Mouse (Mus musculus) liver, embryonic 12.5 days (tissue): ENCODE data around the gene Atp6v1b1. TPM values are rescaled to one million over a fixed set of nuclear protein-coding genes. Genes with fewer than 3 reads are reported as not detected.

Experiments used
- ATAC-seq: fragments of 200-750 bp; cut with Nextera tagmentation; 2 replicates; pipeline ENCODE4 v1.8.0; 2017; ENCODE audit warnings: moderate number of reproducible peaks, mild to moderate bottlenecking, moderate library complexity
- H3K27ac ChIP-seq: fragments of 300-500 bp; sonication (generic); 2 replicates; pipeline ENCODE4 v1.5.1; 2016; ENCODE audit warnings: mild to moderate bottlenecking
- H3K27me3 ChIP-seq: fragments of 300-500 bp; sonication (generic); replicated peaks from 2 replicates; pipeline ENCODE4 v1.6.1; 2016; ENCODE audit warnings: mild to moderate bottlenecking, moderate library complexity
- H3K36me3 ChIP-seq: fragments of 300-500 bp; sonication (generic); 2 replicates; pipeline ENCODE4 v1.6.1; 2016; ENCODE audit warnings: mild to moderate bottlenecking, moderate library complexity
- H3K4me1 ChIP-seq: fragments of 300-500 bp; sonication (generic); 2 replicates; pipeline ENCODE4 v1.6.1; 2016
- H3K4me2 ChIP-seq: fragments of 300-500 bp; sonication (generic); 2 replicates; pipeline ENCODE4 v1.6.1; 2016; ENCODE audit warnings: mild to moderate bottlenecking, moderate library complexity
- H3K4me3 ChIP-seq: fragments of 300-500 bp; sonication (generic); 2 replicates; pipeline ENCODE4 v1.5.1; 2016; ENCODE audit warnings: mild to moderate bottlenecking, moderate library complexity
- H3K9ac ChIP-seq: fragments of 300-500 bp; sonication (generic); 2 replicates; pipeline ENCODE4 v1.6.1; 2016; ENCODE audit warnings: mild to moderate bottlenecking, moderate library complexity
- H3K9me3 ChIP-seq: fragments of 300-500 bp; sonication (generic); replicated peaks from 2 replicates; pipeline ENCODE4 v1.6.1; 2016; ENCODE audit warnings: mild to moderate bottlenecking, moderate library complexity
- WGBS: fragments of 180-500 bp; shearing (Covaris S2); methylation state at CpG from one replicate; pipeline ENCODE4 v1.1.7; 2016; ENCODE audit not compliant: insufficient replicate concordance; 5-methylcytosine and 5-hydroxymethylcytosine counted together
- polyA plus RNA-seq: library from polyadenylated mRNA; unstranded; fragments of >200 nt; fragmentation: Nextera tagmentation; extraction: Ambion mirVana; gene quantifications from 2 replicates; pipeline ENCODE4 v1.2.1, GENCODE M21; 2016

Atp6v1b1 gene
- polyA plus RNA-seq, 1 experiment from 2014 or later = not detected

GRCm38 (mm10) chr6:83728488-83728887, 14.3 kb upstream of the Atp6v1b1 start:
- H3K27ac ChIP-seq = no peak overlapping the region
- no peak overlapping the region for H3K4me2 ChIP-seq
- ATAC-seq = no peak
- no peaks in the 10 kb centered on the region for H3K9me3 ChIP-seq
- H3K4me1 ChIP-seq = no peaks in the 10 kb centered on the region
- no peaks in the 10 kb centered on the region for H3K36me3 ChIP-seq
- H3K9ac ChIP-seq = no peak overlapping the region
- no peak overlapping the region for H3K4me3 ChIP-seq
- 68% methylated on average over 3 of the region's 3 CpGs for WGBS
- peaks cover 43% of the 10 kb centered on the region for H3K27me3 ChIP-seq

DNA sequence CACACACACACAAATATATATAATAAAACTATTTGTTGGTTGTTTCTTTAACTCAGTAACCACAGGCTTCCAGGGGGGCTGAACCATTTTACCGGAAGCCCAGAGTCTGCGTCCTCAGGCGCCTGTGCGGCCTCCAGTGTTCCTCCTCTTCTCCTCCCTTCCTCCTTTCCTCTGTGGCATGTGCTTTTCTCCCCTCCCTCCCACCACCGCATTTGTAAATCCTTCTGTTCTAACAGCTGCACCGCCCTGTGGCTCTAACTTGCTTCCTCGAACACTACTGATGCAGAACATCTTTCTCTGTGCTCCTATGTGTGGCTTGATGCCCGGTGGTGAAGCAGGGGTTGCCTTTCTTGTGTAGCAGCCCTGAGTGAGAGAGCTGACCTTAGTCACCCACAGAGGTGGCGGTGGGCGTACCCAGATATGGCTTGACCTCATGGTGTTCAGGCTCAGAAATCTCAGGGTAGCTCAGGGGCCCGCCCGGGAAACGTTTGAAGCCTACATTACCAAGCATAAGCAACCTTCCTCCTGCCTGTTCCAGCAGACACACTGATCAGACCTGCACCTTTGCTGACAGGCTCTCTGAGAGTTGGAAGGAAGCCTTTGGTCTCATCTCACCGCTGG, 13.3 kb upstream of the Atp6v1b1 start:
- no peak overlapping the region for H3K9ac ChIP-seq
- H3K9me3 ChIP-seq = no peaks in the 10 kb centered on the region
- no peak overlapping the region for H3K4me3 ChIP-seq
- no peaks in the 10 kb centered on the region for H3K4me1 ChIP-seq
- 49% methylated on average over 14 of the region's 14 CpGs for WGBS
- H3K4me2 ChIP-seq = no peak overlapping the region
- no peaks in the 10 kb centered on the region for H3K36me3 ChIP-seq
- no peak overlapping the region for H3K27ac ChIP-seq
- no peak for ATAC-seq
- H3K27me3 ChIP-seq = peaks cover 33% of the 10 kb centered on the region

DNA sequence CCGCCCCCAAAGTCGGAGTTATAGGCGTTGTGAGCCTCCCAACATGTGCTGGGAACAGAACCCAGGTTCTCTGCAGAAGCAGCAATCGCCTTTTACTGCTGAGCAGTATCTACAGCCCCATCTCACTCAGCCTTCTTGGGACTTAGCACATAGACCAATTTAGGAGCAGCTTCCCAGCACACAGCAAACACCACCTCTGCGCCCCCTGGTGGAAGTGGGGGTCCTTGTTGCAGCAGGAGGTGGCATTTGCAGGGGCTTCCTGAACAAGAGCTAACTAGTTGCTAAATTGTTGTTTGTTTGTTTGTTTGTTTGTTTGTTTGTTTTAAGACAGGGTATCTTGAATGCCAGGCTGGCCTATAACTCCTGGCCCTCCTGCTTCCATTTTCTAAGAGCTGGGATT, 11.7 kb upstream of the Atp6v1b1 start:
- Histone ChIP-seq H3K9me3 (no peaks in the 10 kb centered on the region), H3K4me3 (no peak overlapping the region), H3K4me1 (no peaks in the 10 kb centered on the region), H3K36me3 (no peaks in the 10 kb centered on the region), H3K27ac (no peak overlapping the region), H3K4me2 (no peak overlapping the region), H3K27me3 (peaks cover 41% of the 10 kb centered on the region), H3K9ac (no peak overlapping the region)
- 18% methylated on average over 5 of the region's 5 CpGs for WGBS
- ATAC-seq = no peak

GRCm38 (mm10) chr6:83737311-83737710, 5.5 kb upstream of the Atp6v1b1 start:
- no peak overlapping the region for H3K4me3 ChIP-seq

GRCm38 (mm10) chr6:83738596-83738995, 4.2 kb upstream of the Atp6v1b1 start:
- H3K27me3 ChIP-seq = peaks cover 52% of the 10 kb centered on the region
- H3K9me3 ChIP-seq = no peaks in the 10 kb centered on the region
- no peak overlapping the region for H3K9ac ChIP-seq

More at GRCm38 (mm10) chr6:83737311-83737710, 5.5 kb upstream of the Atp6v1b1 start:
- Histone ChIP-seq H3K27ac (no peak overlapping the region), H3K27me3 (peaks cover 45% of the 10 kb centered on the region), H3K9ac (no peak overlapping the region), H3K36me3 (no peaks in the 10 kb centered on the region), H3K9me3 (no peaks in the 10 kb centered on the region), H3K4me2 (no peak overlapping the region), H3K4me1 (no peaks in the 10 kb centered on the region; the same call in 1 of the 2 replicates)
- no peak for ATAC-seq
- WGBS = 24% methylated on average over 12 of the region's 13 CpGs

GRCm38 (mm10) chr6:83743212-83743611, 422 bp downstream of the Atp6v1b1 start:
- no peak overlapping the region for H3K4me2 ChIP-seq
- no peak overlapping the region for H3K4me3 ChIP-seq
- H3K36me3 ChIP-seq = no peaks in the 10 kb centered on the region
- H3K27me3 ChIP-seq = peaks cover 53% of the 10 kb centered on the region
- whole genome bisulfite sequencing = 57% methylated on average over 5 of the region's 5 CpGs
- H3K4me1 ChIP-seq = 0 out of 2 replicates have a peak, but pooled peaks cover 4% of the 10 kb centered on the region
- H3K9me3 ChIP-seq = no peaks in the 10 kb centered on the region
- H3K27ac ChIP-seq = no peak overlapping the region
- no peak overlapping the region for H3K9ac ChIP-seq
- no peak for ATAC-seq

More at GRCm38 (mm10) chr6:83738596-83738995, 4.2 kb upstream of the Atp6v1b1 start:
- Histone ChIP-seq H3K36me3 (no peaks in the 10 kb centered on the region), H3K4me1 (peaks cover 1% of the 10 kb centered on the region; the same call in 1 of the 2 replicates), H3K4me2 (no peak overlapping the region), H3K27ac (no peak overlapping the region), H3K4me3 (no peak overlapping the region)
- ATAC-seq = no peak
- WGBS = 36% methylated on average over 6 of the region's 6 CpGs

DNA sequence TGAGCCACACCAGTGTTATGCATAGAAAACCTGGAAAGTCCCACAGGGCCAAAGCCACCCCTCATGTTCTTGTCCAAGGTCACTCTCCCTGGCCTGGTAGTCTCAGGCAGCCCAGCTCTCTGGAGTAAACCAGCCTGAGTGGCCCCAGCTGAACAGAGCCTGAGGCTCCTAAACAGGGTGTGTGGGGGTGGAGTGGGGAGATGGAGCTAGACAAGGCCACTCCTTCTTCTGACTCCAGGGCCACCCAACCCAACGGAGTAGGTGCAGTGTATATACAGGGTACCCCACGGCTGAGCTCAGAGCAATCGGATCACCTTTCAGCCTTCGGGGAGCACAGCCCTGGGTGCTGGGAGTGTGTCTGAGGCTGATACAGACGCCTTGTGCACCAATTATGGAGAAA, 1.3 kb downstream of the Atp6v1b1 start:
- Histone ChIP-seq H3K27me3 (peaks cover 60% of the 10 kb centered on the region), H3K4me3 (no peak overlapping the region), H3K4me1 (0 out of 2 replicates have a peak, but pooled peaks cover 4% of the 10 kb centered on the region), H3K4me2 (no peak overlapping the region), H3K27ac (no peak overlapping the region), H3K36me3 (no peaks in the 10 kb centered on the region), H3K9ac (no peak overlapping the region), H3K9me3 (no peaks in the 10 kb centered on the region)
- WGBS = 56% methylated on average over 5 of the region's 5 CpGs
- no peak for ATAC-seq

DNA sequence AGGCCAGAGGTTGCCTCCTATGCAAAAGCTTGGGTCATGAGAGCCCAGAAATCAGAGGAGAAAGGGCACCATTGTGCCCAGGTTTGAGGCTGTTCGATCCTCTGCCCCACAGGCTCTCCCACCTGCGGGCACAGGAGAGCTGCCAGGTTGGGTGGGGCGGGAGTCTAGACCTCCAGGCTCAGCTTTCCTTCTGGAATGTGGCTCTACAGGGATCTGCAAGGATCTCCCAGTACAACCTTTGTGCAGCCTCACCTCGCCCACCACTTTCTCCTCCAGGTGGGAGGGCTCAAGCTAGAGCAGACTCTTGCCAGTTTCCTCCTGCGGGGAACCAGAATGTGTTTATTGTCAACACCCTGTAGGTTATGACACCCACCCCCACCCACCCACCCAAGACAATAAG, 1.8 kb downstream of the Atp6v1b1 start:
- H3K4me3 ChIP-seq = no peak overlapping the region
- H3K27me3 ChIP-seq = peaks cover 63% of the 10 kb centered on the region
- 49% methylated on average over 5 of the region's 5 CpGs for WGBS
- 0 out of 2 replicates have a peak, but pooled peaks cover 4% of the 10 kb centered on the region for H3K4me1 ChIP-seq
- no peak overlapping the region for H3K27ac ChIP-seq
- no peak overlapping the region for H3K4me2 ChIP-seq
- ATAC-seq = no peak
- H3K9me3 ChIP-seq = no peaks in the 10 kb centered on the region
- H3K9ac ChIP-seq = no peak overlapping the region
- H3K36me3 ChIP-seq = no peaks in the 10 kb centered on the region

DNA sequence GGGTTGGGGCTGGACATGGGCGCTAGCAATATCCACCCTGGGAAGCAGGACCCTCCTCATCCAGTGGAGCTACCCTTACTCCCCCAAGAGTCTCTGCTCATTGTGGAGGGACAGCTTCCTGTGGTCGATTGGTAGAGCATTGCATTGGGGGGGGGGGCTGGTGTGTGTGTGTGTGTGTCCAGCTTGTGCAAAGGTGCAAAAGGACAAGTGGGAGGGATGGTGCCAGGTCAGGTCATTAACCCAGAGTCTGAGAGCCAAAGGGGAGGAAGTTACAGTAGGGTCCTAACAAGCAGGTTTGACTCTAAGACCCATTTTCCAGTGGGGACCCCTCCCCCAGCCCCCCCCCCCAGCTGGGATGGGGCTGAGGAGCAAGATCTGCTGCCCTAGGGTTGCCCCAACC, 2.7 kb downstream of the Atp6v1b1 start:
- Histone ChIP-seq H3K36me3 (no peaks in the 10 kb centered on the region), H3K9ac (no peak overlapping the region), H3K4me2 (no peak overlapping the region), H3K4me3 (no peak overlapping the region), H3K4me1 (0 out of 2 replicates have a peak, but pooled peaks cover 4% of the 10 kb centered on the region), H3K27me3 (peaks cover 64% of the 10 kb centered on the region), H3K9me3 (no peaks in the 10 kb centered on the region), H3K27ac (no peak overlapping the region)
- no peak for ATAC-seq
- 48% methylated on average over 2 of the region's 2 CpGs for WGBS

- 57% methylated on average over 3 of the region's 3 CpGs for whole genome bisulfite sequencing
- Histone ChIP-seq H3K9ac (no peak overlapping the region), H3K4me1 (no peaks in the 10 kb centered on the region), H3K4me2 (no peak overlapping the region), H3K27ac (no peak overlapping the region), H3K9me3 (no peaks in the 10 kb centered on the region), H3K27me3 (peaks cover 77% of the 10 kb centered on the region), H3K4me3 (no peak overlapping the region), H3K36me3 (no peaks in the 10 kb centered on the region)
- no peak for ATAC-seq
These were observed 6.5 kb downstream of the Atp6v1b1 start for GRCm38 (mm10) chr6:83749286-83749685.

GRCm38 (mm10) chr6:83750171-83750684, 7.4 kb downstream of the Atp6v1b1 start:
- no peak overlapping the region for H3K9ac ChIP-seq
- ATAC-seq = no peak
- no peaks in the 10 kb centered on the region for H3K9me3 ChIP-seq
- no peaks in the 10 kb centered on the region for H3K36me3 ChIP-seq
- H3K4me1 ChIP-seq = no peaks in the 10 kb centered on the region
- no peak overlapping the region for H3K4me3 ChIP-seq
- H3K4me2 ChIP-seq = peak overlapping the region; percentile 31; the same call in 1 of the 2 replicates
- H3K27me3 ChIP-seq = peaks cover 77% of the 10 kb centered on the region
- no peak overlapping the region for H3K27ac ChIP-seq
- WGBS = 6% methylated on average over 11 of the region's 11 CpGs

GRCm38 (mm10) chr6:83756051-83756450, 13.3 kb downstream of the Atp6v1b1 start:
- no peak overlapping the region for H3K9ac ChIP-seq
- WGBS = 61% methylated on average over 9 of the region's 9 CpGs
- H3K27me3 ChIP-seq = peaks cover 97% of the 10 kb centered on the region

More at GRCm38 (mm10) chr6:83756051-83756450, 13.3 kb downstream of the Atp6v1b1 start:
- Histone ChIP-seq H3K27ac (no peak overlapping the region), H3K4me3 (no peak overlapping the region), H3K36me3 (no peaks in the 10 kb centered on the region), H3K4me1 (0 out of 2 replicates have a peak, but pooled peaks cover 5% of the 10 kb centered on the region), H3K4me2 (no peak overlapping the region), H3K9me3 (no peaks in the 10 kb centered on the region)
- ATAC-seq = no peak
